Mouse (Mus musculus): ENCODE measurements around the gene Iqschfp. TPM values are rescaled to one million over a fixed set of nuclear protein-coding genes. Genes with fewer than 3 reads are reported as not detected.

The Iqschfp gene
- polyA plus RNA-seq, 1 experiment = 7.6 TPM

DNA sequence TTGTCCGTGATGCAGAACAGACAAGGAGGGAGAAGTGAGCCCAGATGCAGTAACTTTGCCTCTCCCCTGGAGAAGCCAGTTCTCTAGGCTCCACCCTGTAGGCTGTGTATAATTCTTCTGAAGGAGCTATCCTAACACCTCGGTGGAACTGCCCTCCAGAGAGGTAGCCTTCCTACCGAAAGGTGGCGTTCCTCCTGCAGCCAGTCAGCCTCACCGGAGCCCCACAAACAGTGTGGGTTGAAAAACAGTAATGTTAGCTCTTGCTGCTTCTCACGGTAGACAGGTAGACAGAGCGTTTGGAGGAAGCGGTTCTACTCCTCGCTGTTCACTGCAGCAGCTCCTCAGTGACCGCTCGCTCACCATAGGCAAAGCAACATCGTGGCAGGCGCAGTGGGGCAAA, 689.6 kb downstream of the Iqschfp start:
- no peak for DNase-seq (ENCODE audit: low read depth)
- TF ChIP-seq POLR2A (IDR thresholded peaks at IDR 0.05; ENCODE audit: borderline replicate concordance, extremely low read depth, insufficient read depth, insufficient read length, poor library complexity, severe bottlenecking) (no peak), CTCF (IDR thresholded peaks at IDR 0.05; ENCODE audit: borderline replicate concordance, extremely low read depth, insufficient read depth, insufficient read length) (no peak)

DNA sequence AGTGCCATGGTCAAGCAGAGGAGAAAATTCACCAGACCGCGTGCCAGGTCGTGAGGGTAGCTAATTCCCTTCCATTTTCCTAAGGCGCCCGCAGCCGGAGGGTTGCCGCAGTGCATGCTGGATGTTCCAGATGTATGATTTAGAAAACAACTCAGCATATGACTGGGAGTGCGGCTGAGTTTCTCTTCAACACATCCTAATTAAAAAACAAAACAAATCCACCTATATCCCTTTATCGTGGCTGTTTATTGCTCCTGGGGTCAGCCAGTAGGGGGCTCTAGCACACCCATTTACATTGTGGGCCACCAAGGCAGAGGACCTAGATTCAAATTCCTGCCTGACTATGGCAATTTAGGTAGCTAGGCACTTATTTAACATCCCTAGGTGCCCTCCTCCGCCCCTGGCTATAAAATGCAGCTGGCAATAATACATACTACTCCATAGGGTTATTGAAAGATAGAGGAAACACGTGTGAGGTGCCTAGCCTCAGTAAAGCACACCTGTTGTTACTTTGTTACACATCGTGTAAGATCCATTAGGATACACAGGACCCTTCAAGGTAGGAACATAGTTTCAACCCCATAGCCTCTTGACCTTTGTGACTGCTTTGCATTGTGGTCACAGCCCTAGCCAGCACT, 690.2 kb downstream of the Iqschfp start:
- peak; percentile 38 for DNase-seq (ENCODE audit: low read depth)
- TF ChIP-seq CTCF (IDR thresholded peaks at IDR 0.05; ENCODE audit: borderline replicate concordance, extremely low read depth, insufficient read depth, insufficient read length) = peak; percentile 30; the same call in 1 of the 2 replicates
- TF ChIP-seq POLR2A (IDR thresholded peaks at IDR 0.05; ENCODE audit: borderline replicate concordance, extremely low read depth, insufficient read depth, insufficient read length, poor library complexity, severe bottlenecking) = no peak

DNA sequence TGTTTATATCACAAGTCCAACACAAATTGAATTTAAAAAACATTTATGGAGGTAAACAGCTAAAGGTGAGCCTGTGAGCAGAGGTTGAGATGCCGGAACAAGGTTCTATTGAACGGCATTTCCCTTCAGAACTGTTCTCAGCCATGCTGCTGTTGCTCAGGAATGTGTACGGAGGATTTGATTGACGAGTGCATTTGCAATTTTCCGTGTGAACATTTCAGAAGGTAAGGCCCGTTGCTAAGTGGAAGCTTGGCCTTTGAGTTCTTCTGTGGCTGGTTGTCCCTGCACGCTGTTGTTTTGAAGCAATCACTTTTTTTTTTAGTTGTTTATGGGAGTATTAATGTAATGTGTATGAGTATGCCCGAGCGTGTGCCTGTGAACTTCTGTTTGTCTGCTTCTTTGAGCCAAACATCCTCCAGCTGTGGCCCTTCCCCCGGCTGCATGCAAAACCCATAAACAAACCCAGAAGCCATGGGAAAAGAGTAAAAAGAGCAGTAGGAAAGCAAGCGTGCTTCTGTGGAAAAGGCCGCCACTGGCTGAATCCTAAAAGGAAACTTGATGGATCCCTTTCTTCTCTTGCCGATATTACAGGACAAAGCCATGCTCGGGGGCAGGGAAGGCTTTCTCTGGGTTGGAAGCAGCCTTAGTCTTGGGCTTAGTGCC, 691.1 kb downstream of the Iqschfp start:
- DNase-seq (ENCODE audit: low read depth) = peak; percentile 74
- TF ChIP-seq POLR2A (IDR thresholded peaks at IDR 0.05; ENCODE audit: borderline replicate concordance, extremely low read depth, insufficient read depth, insufficient read length, poor library complexity, severe bottlenecking) (no peak), CTCF (IDR thresholded peaks at IDR 0.05; ENCODE audit: borderline replicate concordance, extremely low read depth, insufficient read depth, insufficient read length) (no peak)

DNA sequence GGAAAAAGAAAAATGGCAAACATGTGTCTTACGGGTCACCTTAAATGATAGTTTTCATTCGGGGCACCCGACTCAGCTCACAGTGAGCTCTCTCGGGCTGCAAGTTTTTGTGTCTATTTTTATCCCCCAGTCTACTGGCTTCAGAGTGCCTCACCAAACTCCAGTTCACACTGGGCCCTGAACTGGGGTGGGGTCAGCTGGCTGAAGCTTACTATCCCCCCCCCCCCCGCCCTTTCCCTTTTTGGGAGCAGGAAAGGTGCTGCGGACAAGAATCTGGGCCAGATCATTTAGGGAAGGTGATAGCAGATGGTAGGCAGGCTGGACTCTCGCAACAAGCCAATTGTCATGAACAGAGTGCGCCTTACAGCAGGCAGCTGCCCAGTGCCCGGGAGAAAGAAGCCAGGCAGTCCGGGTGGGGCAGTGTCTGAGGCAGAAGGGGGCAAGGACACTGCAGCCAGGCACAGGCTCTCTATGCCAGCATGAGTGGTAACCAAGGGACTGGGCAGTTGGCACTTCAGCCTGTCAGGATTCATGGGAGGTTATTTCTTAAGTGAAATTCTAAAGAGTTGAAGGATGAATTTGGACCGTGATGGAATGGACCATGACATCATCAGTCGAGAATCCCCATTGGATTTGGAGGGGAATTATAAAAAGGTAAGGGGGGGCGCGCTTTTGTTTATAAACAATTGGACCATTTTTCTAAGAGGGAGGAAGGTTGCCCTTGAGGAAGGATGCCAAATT, 691.9 kb downstream of the Iqschfp start:
- DNase-seq (ENCODE audit: low read depth) = peak; percentile 85

DNA sequence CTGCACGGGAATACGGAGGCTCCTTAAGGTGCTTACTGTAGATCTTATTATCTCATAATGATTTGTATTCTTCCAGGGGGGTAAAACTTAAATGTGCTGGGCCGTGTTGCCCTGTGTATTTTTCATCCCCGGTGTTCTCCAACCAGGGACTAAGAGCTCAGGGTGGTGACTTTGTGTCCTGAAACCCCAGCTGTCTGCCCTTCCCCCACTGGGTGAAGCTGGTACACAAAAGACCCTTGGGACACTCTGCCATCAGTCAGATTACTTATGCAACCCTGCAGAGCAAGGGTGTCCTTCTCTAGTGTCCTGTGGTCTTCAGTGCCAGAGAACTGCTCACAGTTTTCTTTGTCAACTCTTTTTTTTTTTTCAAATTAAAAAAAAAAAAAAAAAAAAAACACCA, 693.2 kb downstream of the Iqschfp start:
- TF ChIP-seq CTCF (IDR thresholded peaks at IDR 0.05; ENCODE audit: borderline replicate concordance, extremely low read depth, insufficient read depth, insufficient read length) (no peak), POLR2A (IDR thresholded peaks at IDR 0.05; ENCODE audit: borderline replicate concordance, extremely low read depth, insufficient read depth, insufficient read length, poor library complexity, severe bottlenecking) (no peak)
- no peak for DNase-seq (ENCODE audit: low read depth)

More for the DNA sequence above, 691.9 kb downstream of the Iqschfp start:
- no peak for TF ChIP-seq CTCF (IDR thresholded peaks at IDR 0.05; ENCODE audit: borderline replicate concordance, extremely low read depth, insufficient read depth, insufficient read length)

DNA sequence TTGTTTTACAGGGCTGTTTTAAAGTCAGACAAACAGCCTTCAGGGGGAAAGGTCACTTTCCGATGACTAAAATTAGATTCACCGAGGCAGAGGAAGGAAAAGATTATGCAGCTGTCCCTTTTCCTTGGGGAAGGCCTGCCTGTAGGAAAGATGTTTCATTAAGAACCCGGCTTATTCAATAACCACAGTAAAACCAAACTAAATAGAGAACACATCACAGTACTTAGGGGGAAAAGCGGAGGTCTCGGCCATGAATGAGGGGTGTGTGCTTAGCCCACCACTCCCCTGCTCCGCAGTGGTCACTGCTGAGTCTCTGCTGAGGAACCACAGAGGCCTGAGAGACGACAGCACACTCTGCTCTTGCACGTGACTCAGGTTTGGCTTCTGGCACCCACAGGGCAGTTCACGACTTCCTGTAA, 694.6 kb downstream of the Iqschfp start:
- no peak for TF ChIP-seq CTCF (IDR thresholded peaks at IDR 0.05; ENCODE audit: borderline replicate concordance, extremely low read depth, insufficient read depth, insufficient read length)
- no peak for TF ChIP-seq POLR2A (IDR thresholded peaks at IDR 0.05; ENCODE audit: borderline replicate concordance, extremely low read depth, insufficient read depth, insufficient read length, poor library complexity, severe bottlenecking)
- DNase-seq (ENCODE audit: low read depth) = no peak

DNA sequence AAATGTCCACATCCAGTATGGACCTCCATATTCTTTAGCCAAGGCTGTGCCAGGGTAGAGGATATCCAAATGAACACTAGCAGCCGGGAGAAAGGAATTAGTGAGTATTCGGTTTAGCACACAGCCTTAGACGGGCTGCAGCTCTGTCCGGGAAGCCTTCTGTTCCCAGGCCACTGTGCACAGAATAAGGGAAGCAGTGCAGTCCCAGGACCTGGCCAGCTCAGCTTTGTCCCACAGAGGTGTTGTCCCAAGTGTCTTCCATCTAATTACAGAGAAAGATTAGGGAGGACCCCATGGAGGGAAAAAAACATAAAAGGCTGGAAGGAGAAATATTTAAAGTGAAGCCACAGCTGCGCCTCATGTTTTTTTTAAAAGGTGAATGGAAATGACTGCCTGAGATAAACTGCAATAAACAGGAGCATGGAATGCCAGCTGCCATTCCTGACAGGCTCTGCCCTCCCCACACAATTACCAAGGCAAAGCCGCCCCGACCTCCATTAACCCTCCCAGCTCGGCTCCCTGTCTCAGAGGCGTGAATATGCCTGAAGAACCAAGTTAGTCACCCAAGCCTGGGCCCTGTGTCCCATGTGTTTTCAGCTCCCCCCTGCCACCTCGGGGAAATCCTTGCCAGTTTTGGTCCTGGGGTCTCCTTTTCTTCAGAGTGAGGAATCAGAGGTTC, 695.7 kb downstream of the Iqschfp start:
- peak; percentile 82 for DNase-seq (ENCODE audit: low read depth)
- no peak for TF ChIP-seq CTCF (IDR thresholded peaks at IDR 0.05; ENCODE audit: borderline replicate concordance, extremely low read depth, insufficient read depth, insufficient read length)
- TF ChIP-seq POLR2A (IDR thresholded peaks at IDR 0.05; ENCODE audit: borderline replicate concordance, extremely low read depth, insufficient read depth, insufficient read length, poor library complexity, severe bottlenecking) = no peak

DNA sequence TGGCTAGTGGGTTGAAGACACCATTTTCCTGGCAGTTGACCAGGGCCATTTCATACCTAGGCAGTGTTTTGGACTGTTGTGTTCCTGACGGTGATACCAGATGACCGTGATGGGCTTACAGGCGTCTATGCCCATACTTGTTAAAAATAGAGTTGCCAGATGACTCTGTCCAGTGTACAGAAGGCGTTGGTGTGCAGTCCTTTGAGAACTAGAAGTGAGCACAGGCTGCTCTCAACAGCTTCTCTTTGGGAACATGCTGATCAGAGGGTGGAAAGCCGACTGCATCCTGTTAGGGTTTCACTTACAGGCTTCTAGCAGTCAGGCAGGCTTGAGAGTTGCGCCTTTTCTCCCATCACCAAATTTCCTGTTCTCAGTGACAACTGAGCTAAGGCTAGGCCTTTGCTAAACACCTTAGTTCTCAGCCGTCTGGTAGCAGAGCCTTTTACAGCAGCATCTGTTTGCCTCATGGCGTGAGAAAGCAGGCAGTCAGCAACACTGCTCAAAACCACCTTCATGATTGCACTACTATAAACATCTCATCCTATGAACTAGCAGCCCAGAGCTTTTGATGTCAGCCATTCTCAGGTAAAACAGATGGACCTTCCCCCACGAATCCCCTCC, 697.3 kb downstream of the Iqschfp start:
- DNase-seq (ENCODE audit: low read depth) = no peak
- TF ChIP-seq CTCF (IDR thresholded peaks at IDR 0.05; ENCODE audit: borderline replicate concordance, extremely low read depth, insufficient read depth, insufficient read length) (no peak), POLR2A (IDR thresholded peaks at IDR 0.05; ENCODE audit: borderline replicate concordance, extremely low read depth, insufficient read depth, insufficient read length, poor library complexity, severe bottlenecking) (no peak)

DNA sequence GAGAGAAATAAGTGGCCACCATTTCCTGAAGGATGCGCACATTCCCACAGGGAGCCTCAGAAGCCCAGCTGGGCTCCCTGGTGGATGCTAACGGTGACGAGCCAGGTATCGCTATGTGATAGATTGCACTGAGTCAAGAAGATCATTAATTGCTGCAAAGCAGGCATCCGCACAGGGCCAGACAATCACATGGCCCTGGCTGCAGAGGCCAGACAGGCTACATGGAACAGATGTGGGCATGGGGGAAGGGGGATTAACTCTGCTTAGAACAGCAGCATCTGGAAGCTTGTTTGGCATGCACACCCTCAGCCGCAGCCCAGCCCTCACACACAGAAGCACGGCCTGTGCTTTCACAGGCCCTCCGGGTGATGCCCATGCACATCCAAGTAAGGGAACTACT, 698.4 kb downstream of the Iqschfp start:
- no peak for DNase-seq (ENCODE audit: low read depth)
- TF ChIP-seq POLR2A (IDR thresholded peaks at IDR 0.05; ENCODE audit: borderline replicate concordance, extremely low read depth, insufficient read depth, insufficient read length, poor library complexity, severe bottlenecking) (no peak), CTCF (IDR thresholded peaks at IDR 0.05; ENCODE audit: borderline replicate concordance, extremely low read depth, insufficient read depth, insufficient read length) (no peak)

DNA sequence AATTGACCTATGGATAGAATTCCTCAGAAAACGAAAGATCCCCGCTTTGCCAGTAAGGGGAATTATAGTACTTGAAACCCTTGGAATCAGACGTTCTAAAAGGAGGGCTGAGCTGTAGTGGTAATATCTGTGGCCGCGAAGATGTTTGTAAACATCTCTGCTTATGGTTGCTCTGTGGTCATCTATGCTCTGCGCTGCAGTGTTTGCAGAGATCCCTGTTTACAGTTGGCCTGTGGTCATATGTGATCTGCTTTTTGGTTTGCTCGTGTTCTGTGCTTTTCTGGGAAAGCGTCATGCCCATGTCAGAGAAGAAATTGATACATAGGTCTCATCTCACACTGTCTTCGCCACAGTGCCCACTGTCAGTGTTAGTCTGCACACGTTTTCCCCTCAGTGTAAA, 700.5 kb downstream of the Iqschfp start:
- no peak for DNase-seq (ENCODE audit: low read depth)
- TF ChIP-seq POLR2A (IDR thresholded peaks at IDR 0.05; ENCODE audit: borderline replicate concordance, extremely low read depth, insufficient read depth, insufficient read length, poor library complexity, severe bottlenecking) (no peak), CTCF (IDR thresholded peaks at IDR 0.05; ENCODE audit: borderline replicate concordance, extremely low read depth, insufficient read depth, insufficient read length) (no peak)

All from brain, embryonic 14.5 days (tissue).